Mouse (Mus musculus): ENCODE measurements around the gene Fam104a. TPM values are rescaled to one million over a fixed set of nuclear protein-coding genes. Genes with fewer than 3 reads are reported as not detected.

The Fam104a gene
- polyA plus RNA-seq (2016; fragmentation: Nextera tagmentation; extraction: Ambion mirVana): 51.8 and 54.1 TPM in 2 replicates

DNA sequence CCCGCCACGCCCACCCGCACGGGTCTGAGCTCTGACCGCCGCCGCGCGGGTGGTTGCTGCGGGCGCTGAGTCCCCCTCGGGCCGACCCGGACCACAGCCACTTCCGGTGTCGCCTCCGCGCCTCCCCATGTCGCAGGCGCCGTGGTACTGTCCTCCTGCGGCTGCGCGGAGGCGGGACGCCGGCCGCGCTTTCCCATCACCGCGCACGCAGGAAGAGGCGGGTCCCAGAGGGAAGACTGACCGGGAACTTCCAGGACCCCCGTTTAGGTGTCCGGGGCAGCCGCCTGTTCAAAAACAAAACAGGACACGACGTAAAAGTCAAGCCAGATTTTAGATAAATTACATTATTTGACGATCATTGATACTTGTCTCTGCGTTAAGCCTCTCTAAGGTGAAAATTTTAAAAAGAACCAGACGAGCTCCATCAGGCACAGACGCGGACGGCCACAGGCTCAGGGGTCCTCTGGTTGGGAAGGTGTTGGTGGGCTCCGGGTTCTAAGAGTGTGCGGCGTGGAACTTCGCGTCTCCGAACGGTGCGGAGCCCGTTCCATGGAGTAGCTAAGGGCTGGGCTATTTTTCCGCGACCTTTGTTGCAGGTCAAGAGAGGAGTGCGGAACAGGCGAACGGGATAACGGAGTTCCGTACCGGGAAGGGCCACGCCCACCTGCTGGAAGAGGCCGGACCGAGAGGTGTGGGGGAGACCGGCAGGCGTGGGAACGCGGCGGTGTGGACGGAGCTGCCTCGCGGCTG lies at the start of gene Fam104a, which contains the start of gene D11Wsu47e:
Gene Fam104a (minus strand): TSS at position 199 of the 750 bp plus-strand sequence.
Gene D11Wsu47e (plus strand): TSS at position 456 of the 750 bp plus-strand sequence.
- H3K4me3 ChIP-seq (replicated peaks): peak within 1 kb of the TSS; percentile 96
- H3K27ac ChIP-seq: peak within 1 kb of the TSS; percentile 97
- no peaks in the 10 kb centered on the region for H3K9me3 ChIP-seq
- WGBS: under 1% methylated on average over 73 of the region's 73 CpGs
- no peaks in the 10 kb centered on the region for H3K27me3 ChIP-seq
- peak; percentile 88 for ATAC-seq (ENCODE audit: insufficient number of reproducible peaks, insufficient read depth, low FRiP score, low TSS enrichment, low read depth)
- peaks cover 39% of the 10 kb centered on the region for H3K4me1 ChIP-seq (replicated peaks)
- H3K4me2 ChIP-seq: peak within 1 kb of the TSS; percentile 87
- peaks cover 16% of the 10 kb centered on the region for H3K36me3 ChIP-seq
- peak within 1 kb of the TSS; percentile 90 for H3K9ac ChIP-seq (replicated peaks)

DNA sequence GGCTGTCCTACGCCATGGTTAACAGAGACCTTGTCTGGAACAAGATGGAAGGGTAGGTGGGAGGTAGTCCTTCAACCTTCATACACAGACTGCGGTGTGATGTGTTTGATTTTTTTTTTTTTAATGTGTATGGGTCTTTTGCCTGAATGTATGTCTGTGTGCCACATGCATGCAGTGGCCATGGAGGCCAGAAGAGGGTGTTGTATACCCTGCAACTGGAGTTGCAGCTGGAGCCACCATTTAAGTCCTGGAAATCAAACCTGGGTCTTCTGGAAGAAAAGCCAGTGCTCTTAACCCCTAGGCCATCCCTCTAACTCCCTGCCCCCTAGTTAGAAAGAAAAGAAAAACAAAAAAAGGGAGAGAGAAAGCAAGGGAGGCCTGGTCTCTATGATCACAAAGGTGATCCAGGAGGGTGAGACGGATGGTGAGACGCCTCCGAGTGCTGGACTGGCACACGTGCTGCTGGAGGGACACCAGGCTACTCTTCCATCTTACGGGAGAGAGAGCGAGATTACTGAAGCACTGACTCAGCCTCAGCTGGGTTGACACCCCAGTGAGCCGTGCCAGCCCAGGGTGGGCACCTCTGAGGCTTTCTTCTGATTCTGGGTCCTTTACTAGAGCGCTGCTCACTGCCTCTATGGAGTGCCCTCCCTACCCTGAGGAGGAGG lies 48.1 kb upstream of the Fam104a start:
- Histone ChIP-seq H3K4me2 (no peak overlapping the region), H3K27me3 (no peaks in the 10 kb centered on the region), H3K9me3 (no peaks in the 10 kb centered on the region), H3K4me3 (replicated peaks) (no peak overlapping the region), H3K4me1 (replicated peaks) (peaks cover 93% of the 10 kb centered on the region), H3K36me3 (peaks cover 58% of the 10 kb centered on the region), H3K27ac (no peak overlapping the region), H3K9ac (replicated peaks) (no peak overlapping the region)
- ATAC-seq (ENCODE audit: insufficient number of reproducible peaks, insufficient read depth, low FRiP score, low TSS enrichment, low read depth): no peak
- 92% methylated on average over 10 of the region's 10 CpGs for WGBS

DNA sequence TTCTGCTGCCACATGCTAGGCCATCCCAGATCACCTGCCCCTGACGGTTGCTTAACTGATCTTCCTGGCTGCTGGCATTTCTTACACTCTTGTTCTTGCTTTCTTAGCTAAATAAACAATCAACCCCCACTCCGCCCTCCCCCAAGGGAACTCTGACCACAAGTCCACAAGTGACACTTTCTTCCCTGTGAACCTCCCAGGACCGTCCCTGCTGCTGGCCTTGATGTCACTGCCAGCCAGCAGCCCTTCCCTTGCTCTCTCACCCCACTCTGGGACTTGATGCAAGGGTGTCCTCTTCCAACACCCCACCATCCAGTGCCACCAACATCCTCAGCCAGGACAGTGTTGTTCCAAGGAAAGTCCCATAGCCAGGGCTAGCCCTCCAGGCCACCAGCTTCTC lies 46.9 kb upstream of the Fam104a start:
- H3K9ac ChIP-seq (replicated peaks): no peak overlapping the region
- H3K36me3 ChIP-seq: peaks cover 60% of the 10 kb centered on the region
- no peaks in the 10 kb centered on the region for H3K9me3 ChIP-seq
- H3K4me2 ChIP-seq: no peak overlapping the region
- no peak overlapping the region for H3K4me3 ChIP-seq (replicated peaks)
- ATAC-seq (ENCODE audit: insufficient number of reproducible peaks, insufficient read depth, low FRiP score, low TSS enrichment, low read depth): no peak
- H3K27ac ChIP-seq: no peak overlapping the region
- 70% methylated on average over 3 of the region's 3 CpGs for WGBS
- no peaks in the 10 kb centered on the region for H3K27me3 ChIP-seq
- peaks cover 93% of the 10 kb centered on the region for H3K4me1 ChIP-seq (replicated peaks)

DNA sequence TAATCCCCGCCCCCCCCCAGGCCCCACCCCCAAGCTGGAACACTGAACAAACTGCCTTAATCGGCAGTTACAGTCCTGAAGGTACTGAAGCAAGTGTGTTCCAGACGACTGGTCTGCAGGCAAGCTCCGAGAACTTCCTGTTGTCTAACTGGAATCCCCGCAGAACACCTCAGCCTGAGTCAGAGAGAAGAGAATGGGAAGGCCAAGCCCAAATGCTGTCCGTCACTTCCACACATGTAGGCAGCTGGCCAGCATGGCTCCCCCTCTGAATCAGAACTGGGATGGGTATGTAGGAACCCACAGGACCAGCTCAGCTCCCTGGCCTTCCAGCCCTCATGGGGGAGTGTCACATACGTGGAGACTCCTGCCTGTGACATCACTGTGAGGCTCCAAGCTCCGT lies 46.0 kb upstream of the Fam104a start:
- H3K27ac ChIP-seq: peak overlapping the region; percentile 91; the same call in 1 of the 2 replicates
- ATAC-seq (ENCODE audit: insufficient number of reproducible peaks, insufficient read depth, low FRiP score, low TSS enrichment, low read depth): no peak

DNA sequence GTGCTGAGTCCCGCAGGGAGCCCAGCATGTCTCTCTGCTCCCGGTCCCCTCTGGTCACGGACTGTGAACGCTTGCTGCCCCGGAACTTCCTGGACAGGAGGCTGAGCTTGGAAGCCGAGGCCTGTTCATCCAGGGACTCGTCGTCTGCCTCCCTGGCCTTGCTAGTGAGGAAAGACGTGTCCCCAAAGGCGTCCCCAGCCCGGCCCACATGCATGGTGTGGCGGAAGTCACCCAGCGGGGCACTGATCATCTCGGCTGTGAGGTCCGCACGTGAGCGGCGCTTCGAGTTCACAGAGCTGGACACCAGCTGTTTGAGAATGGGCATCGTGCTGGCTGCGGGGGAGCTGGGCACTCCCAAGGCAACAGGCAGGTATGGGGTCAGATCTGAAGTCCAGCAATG lies 45.3 kb upstream of the Fam104a start:
- ATAC-seq (ENCODE audit: insufficient number of reproducible peaks, insufficient read depth, low FRiP score, low TSS enrichment, low read depth): no peak
- peaks cover 69% of the 10 kb centered on the region for H3K36me3 ChIP-seq
- H3K4me3 ChIP-seq (replicated peaks): no peak overlapping the region
- no peaks in the 10 kb centered on the region for H3K27me3 ChIP-seq
- H3K27ac ChIP-seq: peak overlapping the region; percentile 91
- 78% methylated on average over 21 of the region's 21 CpGs for WGBS
- no peak overlapping the region for H3K4me2 ChIP-seq
- H3K4me1 ChIP-seq (replicated peaks): peaks cover 83% of the 10 kb centered on the region
- H3K9ac ChIP-seq (replicated peaks): no peak overlapping the region
- no peaks in the 10 kb centered on the region for H3K9me3 ChIP-seq

More for the DNA sequence above, 46.0 kb upstream of the Fam104a start:
- 48% methylated on average over 8 of the region's 8 CpGs for WGBS
- Histone ChIP-seq H3K36me3 (peaks cover 66% of the 10 kb centered on the region), H3K27me3 (no peaks in the 10 kb centered on the region), H3K4me2 (no peak overlapping the region), H3K4me1 (replicated peaks) (peaks cover 90% of the 10 kb centered on the region), H3K9me3 (no peaks in the 10 kb centered on the region), H3K9ac (replicated peaks) (no peak overlapping the region; the same call in 1 of the 2 replicates), H3K4me3 (replicated peaks) (no peak overlapping the region)

DNA sequence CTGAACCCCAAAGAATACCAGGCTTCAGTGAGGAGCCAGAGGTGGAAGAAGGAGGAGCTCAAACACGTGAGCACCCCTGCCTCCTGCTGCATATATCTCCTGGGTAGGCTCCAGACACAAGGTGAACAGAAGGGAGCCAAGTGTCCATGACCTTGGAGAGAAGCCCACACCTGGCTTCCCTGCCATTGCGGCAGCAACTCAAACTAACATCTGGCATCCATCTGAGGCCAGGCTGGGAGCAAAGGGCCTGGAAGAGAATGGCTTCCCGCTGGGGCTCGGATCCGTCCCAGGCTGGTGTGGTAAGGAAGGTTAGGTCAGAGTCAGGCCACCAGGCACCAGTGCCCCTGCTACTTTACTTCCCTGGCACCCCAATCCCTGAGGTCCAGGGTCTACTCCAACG lies 44.0 kb upstream of the Fam104a start:
- WGBS: 17% methylated on average over 6 of the region's 6 CpGs
- Histone ChIP-seq H3K4me1 (replicated peaks) (peaks cover 71% of the 10 kb centered on the region), H3K9ac (replicated peaks) (no peak overlapping the region), H3K4me3 (replicated peaks) (no peak overlapping the region), H3K27me3 (no peaks in the 10 kb centered on the region), H3K9me3 (no peaks in the 10 kb centered on the region), H3K4me2 (0 out of 2 replicates have a peak overlapping the region, but pooled peaks have one; percentile 13), H3K27ac (peak overlapping the region; percentile 91), H3K36me3 (peaks cover 79% of the 10 kb centered on the region)
- ATAC-seq (ENCODE audit: insufficient number of reproducible peaks, insufficient read depth, low FRiP score, low TSS enrichment, low read depth): no peak

DNA sequence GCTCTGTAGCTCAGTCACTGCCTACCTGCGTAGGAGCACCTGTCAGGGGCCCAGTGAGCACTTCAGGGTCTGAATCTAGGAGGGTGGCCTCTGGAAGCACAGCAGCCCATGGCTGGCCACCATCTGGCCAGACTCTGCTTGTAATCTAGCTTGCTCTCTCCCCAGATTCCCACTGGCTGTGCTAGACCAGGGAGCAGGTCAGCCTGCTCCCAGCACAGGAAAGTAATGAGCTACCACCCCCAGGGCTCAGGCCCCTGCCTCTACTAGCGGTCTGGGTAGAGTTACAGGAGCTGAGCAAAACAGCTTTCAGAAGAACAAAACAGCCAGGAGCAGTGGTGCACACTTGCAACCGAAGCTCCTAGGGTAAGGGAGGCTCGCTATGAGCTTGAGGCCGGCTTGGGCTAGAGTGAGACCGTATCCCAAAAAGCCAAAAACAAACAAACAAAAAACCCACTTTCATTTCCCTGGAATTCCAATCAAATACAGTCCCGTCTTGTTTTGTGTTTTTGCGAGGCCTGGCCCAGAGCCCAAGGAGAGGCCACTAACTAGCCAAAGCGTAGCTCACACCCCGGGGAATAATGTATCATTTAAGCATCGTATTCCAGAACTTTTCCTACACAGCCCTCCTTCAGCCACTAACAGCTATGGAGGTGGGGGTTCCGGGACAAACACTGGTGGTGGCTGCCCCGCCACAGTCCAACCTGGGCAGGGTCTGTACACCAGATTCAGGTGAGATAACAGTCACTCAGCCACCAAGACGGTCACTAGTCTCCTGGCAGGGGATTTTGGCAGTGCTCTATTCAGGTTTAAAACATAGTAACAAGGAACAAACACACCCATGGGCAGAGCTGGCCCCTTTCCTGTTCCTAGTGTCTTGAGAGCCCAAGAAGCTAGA lies 43.3 kb upstream of the Fam104a start:
- Histone ChIP-seq H3K9me3 (no peaks in the 10 kb centered on the region), H3K4me3 (replicated peaks) (no peak overlapping the region), H3K4me1 (replicated peaks) (peaks cover 63% of the 10 kb centered on the region), H3K27me3 (no peaks in the 10 kb centered on the region), H3K27ac (peak overlapping the region; percentile 91), H3K4me2 (0 out of 2 replicates have a peak overlapping the region, but pooled peaks have one; percentile 13), H3K36me3 (peaks cover 79% of the 10 kb centered on the region), H3K9ac (replicated peaks) (no peak overlapping the region)
- no peak for ATAC-seq (ENCODE audit: insufficient number of reproducible peaks, insufficient read depth, low FRiP score, low TSS enrichment, low read depth)
- WGBS: 37% methylated on average over 14 of the region's 14 CpGs

DNA sequence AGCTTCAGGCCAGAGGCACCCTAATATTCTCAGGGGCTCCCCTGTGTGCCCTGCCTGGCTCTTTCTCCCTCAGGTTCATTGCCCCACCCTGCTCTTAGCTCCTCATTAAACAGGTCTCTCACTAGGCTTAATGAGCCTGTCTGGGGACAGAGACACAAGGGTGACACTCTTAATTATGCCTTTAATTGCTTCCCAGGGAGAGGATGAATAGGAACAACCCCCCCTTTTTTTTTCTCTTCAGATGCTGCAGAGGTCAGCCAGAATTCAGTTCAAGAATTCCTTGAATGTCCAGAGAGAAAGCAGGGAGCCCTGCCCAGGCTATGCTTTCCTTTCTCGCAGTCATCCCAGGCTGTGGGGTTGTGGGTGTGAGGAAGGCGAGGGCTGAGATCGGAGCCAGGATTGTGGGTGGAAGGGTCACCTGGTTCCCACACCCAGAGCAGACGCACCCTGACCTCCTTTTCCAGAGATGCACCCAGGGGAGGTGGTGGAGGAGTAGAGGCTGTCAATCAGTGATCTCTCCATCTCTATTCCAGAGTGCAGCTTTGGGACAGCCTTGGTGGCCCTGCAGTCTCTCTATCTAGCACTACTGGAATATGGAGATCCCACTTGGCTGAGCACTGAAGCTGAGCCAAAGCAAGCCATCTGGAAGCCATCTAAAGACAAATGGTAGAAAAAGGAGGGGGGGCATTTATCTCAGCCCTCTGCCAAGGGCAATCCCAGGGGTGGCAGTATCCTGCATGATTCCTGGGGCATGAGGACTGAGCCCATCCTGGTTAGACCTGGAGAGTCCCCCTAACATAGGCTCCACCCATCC lies 41.5 kb upstream of the Fam104a start:
- H3K4me1 ChIP-seq (replicated peaks): peaks cover 50% of the 10 kb centered on the region
- no peaks in the 10 kb centered on the region for H3K9me3 ChIP-seq
- WGBS: 90% methylated on average over 4 of the region's 4 CpGs
- no peaks in the 10 kb centered on the region for H3K27me3 ChIP-seq
- no peak overlapping the region for H3K4me3 ChIP-seq (replicated peaks)
- 0 out of 2 replicates have a peak overlapping the region, but pooled peaks have one; percentile 29 for H3K27ac ChIP-seq
- H3K36me3 ChIP-seq: peaks cover 67% of the 10 kb centered on the region
- no peak overlapping the region for H3K4me2 ChIP-seq
- no peak for ATAC-seq (ENCODE audit: insufficient number of reproducible peaks, insufficient read depth, low FRiP score, low TSS enrichment, low read depth)
- no peak overlapping the region for H3K9ac ChIP-seq (replicated peaks)

DNA sequence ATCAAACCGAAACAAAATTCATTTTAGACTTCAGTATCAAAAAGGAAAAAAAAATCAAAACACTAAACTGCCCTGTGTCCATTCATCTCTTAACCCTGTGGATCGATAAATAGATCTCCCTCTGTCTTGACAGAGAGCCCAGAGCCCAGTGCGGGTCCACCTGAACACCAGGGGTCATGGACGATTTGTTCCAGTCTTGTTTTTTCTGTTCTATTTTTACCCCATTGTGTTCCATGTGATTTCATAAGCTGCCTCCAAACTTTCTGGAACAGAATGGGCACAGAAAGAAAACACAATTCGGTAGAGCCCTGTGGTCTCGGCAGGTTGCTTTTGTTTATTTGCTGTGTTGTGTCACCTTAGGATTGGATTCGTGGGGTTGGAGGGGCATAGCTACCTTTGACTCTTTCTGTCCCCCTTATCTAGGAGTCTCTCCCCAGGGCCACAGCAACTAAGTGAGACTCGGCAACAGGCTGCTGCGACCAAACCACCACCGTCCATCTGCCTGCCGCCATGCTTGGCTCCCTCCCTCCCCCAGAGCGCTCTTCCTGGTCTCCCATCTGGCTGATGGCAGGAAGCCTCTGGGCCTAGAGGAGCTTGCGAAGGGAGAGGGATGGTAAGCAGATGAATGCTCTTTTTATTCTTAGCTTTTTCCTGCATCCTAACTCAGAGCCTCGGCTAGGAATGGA lies 38.6 kb upstream of the Fam104a start:
- 0 out of 2 replicates have a peak overlapping the region, but pooled peaks have one; percentile 12 for H3K9ac ChIP-seq (replicated peaks)
- H3K36me3 ChIP-seq: peaks cover 41% of the 10 kb centered on the region
- H3K4me1 ChIP-seq (replicated peaks): peaks cover 21% of the 10 kb centered on the region
- H3K4me2 ChIP-seq: no peak overlapping the region
- no peaks in the 10 kb centered on the region for H3K27me3 ChIP-seq
- WGBS: 66% methylated on average over 14 of the region's 14 CpGs
- H3K9me3 ChIP-seq: no peaks in the 10 kb centered on the region
- H3K27ac ChIP-seq: no peak overlapping the region
- no peak for ATAC-seq (ENCODE audit: insufficient number of reproducible peaks, insufficient read depth, low FRiP score, low TSS enrichment, low read depth)
- no peak overlapping the region for H3K4me3 ChIP-seq (replicated peaks)
